Mouse (Mus musculus) ES-E14 (cell line): ENCODE data around the gene Esr1. TPM values are rescaled to one million over a fixed set of nuclear protein-coding genes. Genes with fewer than 3 reads are reported as not detected.
"Not testable (repeated sequence)": the region's sequence is repeated elsewhere in the genome, so short reads cannot be mapped to it uniquely, and the experiment has no call there.

Experiments used
- DNase-seq: peaks from one replicate; pipeline ENCODE4 v3.0.0-alpha.2; 2013; ENCODE audit warnings: low read depth, low spot score
- H3K27ac ChIP-seq: 2 replicates; pipeline ENCODE4 v1.5.1; 2012; ENCODE audit warnings: low read depth, mild to moderate bottlenecking, low read length, moderate library complexity, mixed read lengths; ENCODE audit not compliant: poor library complexity, insufficient read depth, severe bottlenecking
- H3K36me3 ChIP-seq: 2 replicates; pipeline ENCODE4 v1.6.1; 2012; ENCODE audit warnings: mild to moderate bottlenecking, low read length, moderate library complexity, mixed read lengths; ENCODE audit not compliant: control insufficient read depth, poor library complexity, insufficient read depth, severe bottlenecking
- H3K4me1 ChIP-seq, 2 experiments: fragments of 150-350 bp in 1 of 2; sonication (generic) in 1 of 2; 2 replicates each; pipeline ENCODE4 v1.6.1; 2012; ENCODE audit warnings: low read length in 2 of 2, mild to moderate bottlenecking in 1 of 2, mixed read lengths in 1 of 2; ENCODE audit not compliant: control insufficient read depth in 2 of 2, insufficient read depth in 2 of 2, poor library complexity in 1 of 2
- H3K4me3 ChIP-seq, 2 experiments: fragments of 150-350 bp in 1 of 2; sonication (generic) in 1 of 2; 2 replicates each; pipeline ENCODE4 v1.5.1; 2012; ENCODE audit warnings: low read length in 2 of 2, low read depth in 1 of 2, mild to moderate bottlenecking in 1 of 2, mixed read lengths in 1 of 2; ENCODE audit not compliant: insufficient read depth in 1 of 2, poor library complexity in 1 of 2, severe bottlenecking in 1 of 2
- H3K9ac ChIP-seq: 2 replicates; pipeline ENCODE4 v1.6.1; 2012; ENCODE audit warnings: low read depth, mild to moderate bottlenecking, low read length, mixed read lengths; ENCODE audit not compliant: poor library complexity, insufficient read depth, severe bottlenecking
- H3K9me3 ChIP-seq: fragments of 150-350 bp; sonication (generic); 2 replicates; pipeline ENCODE4 v1.6.1; 2012; ENCODE audit warnings: low read depth, mild to moderate bottlenecking, low read length; ENCODE audit not compliant: control insufficient read depth, insufficient read depth
- CHD2 ChIP-seq: IDR thresholded peaks from 2 replicates; pipeline ENCODE4 v1.6.1; 2014; ENCODE audit warnings: mild to moderate bottlenecking, low read depth, low read length, inconsistent platforms
- HCFC1 ChIP-seq: IDR thresholded peaks from 2 replicates; pipeline ENCODE4 v1.6.1; 2012; ENCODE audit warnings: low read length, inconsistent platforms, borderline replicate concordance; ENCODE audit not compliant: insufficient read depth
- MAFK ChIP-seq: IDR thresholded peaks from 2 replicates; pipeline ENCODE4 v1.6.1; 2014; ENCODE audit warnings: mild to moderate bottlenecking, low read depth, low read length, inconsistent platforms; ENCODE audit not compliant: insufficient read depth
- ZC3H11A ChIP-seq: IDR thresholded peaks from 2 replicates; pipeline ENCODE4 v1.6.1; 2012; ENCODE audit warnings: low read depth, mild to moderate bottlenecking, inconsistent platforms, low read length, borderline replicate concordance
- ZNF384 ChIP-seq: IDR thresholded peaks from 2 replicates; pipeline ENCODE4 v1.6.1; 2012; ENCODE audit warnings: low read depth, low read length, inconsistent platforms
- in situ Hi-C, 2 experiments: fragments of 600-800 bp; cut with MboI; formaldehyde crosslinking; loops; one replicate each; pipeline ENCODE4 v1.15.1; 2025; ENCODE audit warnings: low sequenced_read_pairs in 2 of 2, inconsistent platforms in 1 of 2; ENCODE audit not compliant: unreplicated experiment in 2 of 2
- total RNA-seq: library from RNA; depleted of rRNA; stranded (reverse); fragments of 300-350 nt; gene quantifications from 2 replicates; pipeline ENCODE4 v1.2.3, GENCODE M21; 2012

The Esr1 gene
- total RNA-seq, 1 experiment = 0.09 TPM

DNA sequence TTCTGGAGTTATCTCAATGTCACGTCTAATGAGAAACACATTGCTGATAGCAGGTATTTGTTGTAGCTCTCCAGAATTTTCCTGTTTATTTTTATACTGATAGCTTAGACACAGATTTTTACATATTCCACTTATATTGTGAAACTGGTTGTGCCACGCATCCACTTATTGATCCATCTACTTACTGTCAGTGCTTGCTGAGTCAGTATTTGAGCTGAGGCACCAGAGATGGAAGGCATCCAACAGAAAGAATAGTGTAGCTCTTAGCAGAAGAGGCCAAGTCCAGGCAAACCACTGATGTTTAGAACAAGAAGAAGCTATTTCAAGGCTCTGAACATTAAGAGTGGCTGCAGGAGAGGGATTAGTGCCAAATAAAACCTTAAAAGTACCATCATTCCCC is 126.9 kb downstream of the Esr1 start:
- TF ChIP-seq ZNF384 = no peak
- TF ChIP-seq CHD2 = no peak
- no peak for TF ChIP-seq MAFK
- no peak for TF ChIP-seq HCFC1
- no peak for TF ChIP-seq ZC3H11A
- DNase-seq = no peak
- H3K4me1 ChIP-seq = no peaks in the 10 kb centered on the region
- in situ Hi-C loops = no loop called here
- no peak overlapping the region for H3K9ac ChIP-seq
- no peak overlapping the region for H3K27ac ChIP-seq
- no peaks in the 10 kb centered on the region for H3K9me3 ChIP-seq
- no peak overlapping the region for H3K4me3 ChIP-seq
- H3K36me3 ChIP-seq = no peaks in the 10 kb centered on the region

DNA sequence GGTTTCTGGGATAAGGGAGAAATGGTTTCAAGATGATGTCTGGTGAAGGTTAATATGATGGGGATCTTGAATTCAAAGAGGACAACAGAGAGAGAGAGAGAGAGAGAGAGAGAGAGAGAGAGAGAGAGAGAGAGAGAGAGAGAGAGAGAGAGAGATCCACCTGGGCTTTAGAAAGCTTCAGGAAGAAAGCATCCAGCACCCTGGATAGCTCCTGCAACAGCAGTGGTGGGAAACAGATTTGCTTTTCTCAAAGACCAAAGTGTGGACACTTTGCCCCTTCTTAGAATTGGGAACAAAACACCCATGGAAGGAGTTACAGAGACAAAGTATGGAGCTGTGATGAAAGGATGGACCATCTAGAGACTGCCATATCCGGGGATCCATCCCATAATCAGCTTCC is 139.7 kb downstream of the Esr1 start:
- peak; percentile 13 for DNase-seq
- H3K9ac ChIP-seq, in situ Hi-C loops, H3K4me3 ChIP-seq, H3K36me3 ChIP-seq, H3K27ac ChIP-seq, H3K9me3 ChIP-seq, H3K4me1 ChIP-seq: not testable (repeated sequence)

DNA sequence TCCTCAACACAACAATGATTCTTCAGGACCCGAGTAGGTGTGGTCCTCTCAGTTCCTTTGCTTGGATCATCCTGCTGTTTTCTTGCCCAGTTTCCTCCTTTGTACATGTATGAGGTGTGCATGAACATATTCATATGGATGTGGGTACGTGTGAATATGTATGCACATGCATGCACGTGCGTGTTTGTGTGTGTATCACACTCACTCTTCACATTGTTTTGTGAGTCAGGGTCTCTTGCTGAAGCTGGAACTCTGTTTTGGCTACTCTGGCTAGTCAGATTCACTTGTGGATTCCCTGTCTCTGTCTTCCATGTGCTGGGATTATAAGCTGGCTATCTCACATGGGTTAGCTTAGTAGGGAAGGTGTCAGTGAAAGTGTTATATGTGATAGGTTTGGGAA is 141.6 kb downstream of the Esr1 start:
- Histone ChIP-seq H3K27ac (no peak overlapping the region), H3K4me3 (no peak overlapping the region), H3K36me3 (no peaks in the 10 kb centered on the region), H3K4me1 (no peaks in the 10 kb centered on the region), H3K9me3 (no peaks in the 10 kb centered on the region), H3K9ac (no peak overlapping the region)
- no peak for DNase-seq
- in situ Hi-C loops = no loop called here
- no peak for TF ChIP-seq CHD2
- TF ChIP-seq MAFK = no peak
- TF ChIP-seq HCFC1 = no peak
- TF ChIP-seq ZC3H11A = no peak
- TF ChIP-seq ZNF384 = no peak

DNA sequence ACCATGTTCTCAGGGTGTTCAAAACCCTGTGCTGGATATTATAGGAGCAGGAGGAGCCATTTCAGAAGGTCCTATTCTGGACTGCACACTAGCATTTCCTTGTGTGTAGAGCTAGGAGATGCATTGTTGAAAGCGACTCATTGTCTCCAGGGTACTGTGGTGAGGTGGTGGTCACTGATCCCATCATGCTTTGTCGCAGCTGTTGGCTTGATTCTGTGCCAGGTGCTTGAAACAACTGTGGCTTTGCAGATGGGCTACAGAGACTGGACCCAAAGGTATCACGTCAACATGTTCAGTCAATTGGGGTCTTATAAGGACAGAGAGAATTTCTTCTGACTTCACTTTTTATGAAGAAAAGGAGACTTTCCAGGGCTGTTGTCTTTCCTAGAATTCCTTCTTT is 164.1 kb downstream of the Esr1 start:
- in situ Hi-C loops = no loop called here
- Histone ChIP-seq H3K36me3 (no peaks in the 10 kb centered on the region), H3K27ac (no peak overlapping the region), H3K9me3 (no peaks in the 10 kb centered on the region), H3K9ac (no peak overlapping the region), H3K4me1 (no peaks in the 10 kb centered on the region), H3K4me3 (no peak overlapping the region)
- TF ChIP-seq ZNF384 (no peak), CHD2 (no peak), ZC3H11A (no peak), MAFK (no peak), HCFC1 (no peak)
- no peak for DNase-seq

DNA sequence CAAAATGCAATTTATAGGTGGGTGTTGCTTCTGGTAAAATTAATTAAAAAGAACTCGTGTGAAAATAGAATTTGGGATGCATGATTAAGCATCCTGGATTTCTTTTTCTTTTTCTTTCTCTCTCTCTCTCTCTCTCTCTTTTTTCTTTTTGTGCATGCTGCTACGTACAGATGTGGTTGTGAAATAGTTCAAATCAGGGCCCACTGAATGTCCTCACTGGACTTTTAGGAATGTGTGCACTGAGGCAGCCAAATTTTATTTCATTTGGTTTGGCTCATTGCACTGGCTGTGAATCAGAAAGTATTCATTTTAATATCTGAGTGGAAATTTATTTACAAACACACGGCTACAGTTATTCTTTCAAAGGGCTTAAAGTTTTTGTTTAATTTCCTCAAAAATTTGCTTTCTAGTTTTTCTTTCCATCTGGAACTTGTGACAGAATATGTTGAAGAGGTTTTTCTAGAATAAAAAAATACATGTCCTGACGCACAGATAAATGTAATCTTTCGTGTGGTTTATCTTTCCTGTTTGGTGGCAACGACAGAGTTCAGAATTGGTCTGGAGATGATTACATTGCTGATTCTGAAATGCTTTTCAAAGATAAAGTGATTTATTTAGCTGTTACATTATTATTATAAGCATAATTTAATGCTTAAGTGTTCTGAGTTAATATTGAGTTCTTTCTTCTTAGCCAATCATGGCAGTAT is 164.8 kb downstream of the Esr1 start:
- in situ Hi-C loops = no loop called here
- Histone ChIP-seq H3K9ac (no peak overlapping the region), H3K9me3 (no peaks in the 10 kb centered on the region), H3K36me3 (no peaks in the 10 kb centered on the region), H3K27ac (no peak overlapping the region), H3K4me3 (no peak overlapping the region), H3K4me1 (no peaks in the 10 kb centered on the region)
- TF ChIP-seq MAFK (no peak), ZNF384 (no peak), CHD2 (no peak), ZC3H11A (no peak), HCFC1 (no peak)
- DNase-seq = no peak
